Mouse (Mus musculus): ENCODE results near the gene Pbx4. TPM values are rescaled to one million over a fixed set of nuclear protein-coding genes. Genes with fewer than 3 reads are reported as not detected.
A peak's percentile ranks its signal among the peaks of the same experiment; 100 is the strongest.

Pbx4 gene
- total RNA-seq, 1 experiment: 5.2 TPM

DNA sequence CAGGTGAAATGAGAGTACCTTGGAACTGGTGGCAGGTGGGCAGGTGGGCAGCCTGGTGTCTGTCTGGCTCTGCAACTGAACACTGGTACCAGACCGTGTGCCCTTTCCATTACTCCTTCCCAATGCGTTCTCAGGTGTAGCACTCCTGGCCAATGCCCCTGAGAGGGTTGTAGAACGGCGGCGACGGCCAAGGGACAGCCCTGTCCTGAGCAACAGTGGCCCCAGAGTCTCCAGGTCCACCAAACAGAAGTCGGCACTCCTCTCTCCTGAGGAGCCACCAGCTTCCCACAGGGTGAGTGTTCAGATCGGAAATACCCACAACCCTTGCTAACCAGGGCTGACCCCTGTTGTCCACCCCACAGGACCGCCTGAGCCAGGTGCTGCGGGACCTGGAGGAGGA is 27.2 kb upstream of the Pbx4 start:
- in situ Hi-C loops (cut with MboI; ENCODE audit: low sequenced_read_pairs in 2 of 2, unreplicated experiment in 2 of 2): no loop called here
- no peak overlapping the region for H3K9ac ChIP-seq (ENCODE audit: insufficient read depth, low read depth, low read length, poor library complexity, severe bottlenecking)
- peaks cover 68% of the 10 kb centered on the region for H3K36me3 ChIP-seq (ENCODE audit: control insufficient read depth, insufficient read depth, low read length, poor library complexity, severe bottlenecking)
- TF ChIP-seq ZC3H11A (IDR thresholded peaks at IDR 0.05; ENCODE audit: borderline replicate concordance, low read depth, low read length) (no peak), CHD2 (IDR thresholded peaks at IDR 0.05; ENCODE audit: low read depth, low read length) (no peak), MAFK (IDR thresholded peaks at IDR 0.05; ENCODE audit: insufficient read depth, low read depth, low read length) (no peak), HCFC1 (IDR thresholded peaks at IDR 0.05; ENCODE audit: borderline replicate concordance, insufficient read depth, low read length) (no peak), ZNF384 (IDR thresholded peaks at IDR 0.05; ENCODE audit: low read depth, low read length) (no peak)
- no peaks in the 10 kb centered on the region for H3K9me3 ChIP-seq (ENCODE audit: control insufficient read depth, insufficient read depth, low read depth, low read length)
- no peak for DNase-seq (ENCODE audit: low read depth, low spot score)
- no peak overlapping the region for H3K4me3 ChIP-seq (ENCODE audit: insufficient read depth in 1 of 2, low read depth in 1 of 2, low read length in 2 of 2, poor library complexity in 1 of 2, severe bottlenecking in 1 of 2)
- H3K27ac ChIP-seq (ENCODE audit: insufficient read depth, low read depth, low read length, poor library complexity, severe bottlenecking): no peak overlapping the region
- peaks cover 0 to 3% of the 10 kb centered on the region in 2 experiments; a peak in 2 of 4 replicates for H3K4me1 ChIP-seq (ENCODE audit: control insufficient read depth in 2 of 2, insufficient read depth in 2 of 2, low read length in 2 of 2, poor library complexity in 1 of 2)

DNA sequence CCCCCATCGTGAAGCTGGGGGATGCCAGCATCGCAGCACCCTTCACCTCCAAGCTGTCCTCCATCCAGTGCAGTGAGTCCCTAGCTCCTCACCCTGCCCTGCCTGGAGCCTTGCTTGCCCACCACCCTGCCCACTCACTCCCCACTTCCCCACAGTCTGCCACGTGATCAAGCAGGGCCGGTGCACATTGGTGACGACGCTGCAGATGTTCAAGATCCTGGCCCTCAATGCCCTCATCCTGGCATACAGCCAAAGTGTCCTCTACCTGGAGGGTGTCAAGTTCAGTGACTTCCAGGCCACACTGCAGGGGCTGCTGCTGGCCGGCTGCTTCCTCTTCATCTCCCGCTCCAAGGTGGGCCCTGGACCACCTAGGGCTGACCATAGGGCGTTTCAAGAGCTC is 26.8 kb upstream of the Pbx4 start:
- Histone ChIP-seq H3K4me3 (ENCODE audit: insufficient read depth in 1 of 2, low read depth in 1 of 2, low read length in 2 of 2, poor library complexity in 1 of 2, severe bottlenecking in 1 of 2) (no peak overlapping the region), H3K4me1 (ENCODE audit: control insufficient read depth in 2 of 2, insufficient read depth in 2 of 2, low read length in 2 of 2, poor library complexity in 1 of 2) (peaks cover 0 to 3% of the 10 kb centered on the region in 2 experiments; a peak in 2 of 4 replicates), H3K36me3 (ENCODE audit: control insufficient read depth, insufficient read depth, low read length, poor library complexity, severe bottlenecking) (peaks cover 64% of the 10 kb centered on the region), H3K9ac (ENCODE audit: insufficient read depth, low read depth, low read length, poor library complexity, severe bottlenecking) (no peak overlapping the region), H3K27ac (ENCODE audit: insufficient read depth, low read depth, low read length, poor library complexity, severe bottlenecking) (no peak overlapping the region), H3K9me3 (ENCODE audit: control insufficient read depth, insufficient read depth, low read depth, low read length) (no peaks in the 10 kb centered on the region)
- DNase-seq (ENCODE audit: low read depth, low spot score): no peak
- in situ Hi-C loops (cut with MboI; ENCODE audit: low sequenced_read_pairs in 2 of 2, unreplicated experiment in 2 of 2): no loop called here
- no peak for TF ChIP-seq HCFC1 (IDR thresholded peaks at IDR 0.05; ENCODE audit: borderline replicate concordance, insufficient read depth, low read length)
- no peak for TF ChIP-seq CHD2 (IDR thresholded peaks at IDR 0.05; ENCODE audit: low read depth, low read length)
- TF ChIP-seq MAFK (IDR thresholded peaks at IDR 0.05; ENCODE audit: insufficient read depth, low read depth, low read length): no peak
- TF ChIP-seq ZNF384 (IDR thresholded peaks at IDR 0.05; ENCODE audit: low read depth, low read length): no peak
- TF ChIP-seq ZC3H11A (IDR thresholded peaks at IDR 0.05; ENCODE audit: borderline replicate concordance, low read depth, low read length): no peak

DNA sequence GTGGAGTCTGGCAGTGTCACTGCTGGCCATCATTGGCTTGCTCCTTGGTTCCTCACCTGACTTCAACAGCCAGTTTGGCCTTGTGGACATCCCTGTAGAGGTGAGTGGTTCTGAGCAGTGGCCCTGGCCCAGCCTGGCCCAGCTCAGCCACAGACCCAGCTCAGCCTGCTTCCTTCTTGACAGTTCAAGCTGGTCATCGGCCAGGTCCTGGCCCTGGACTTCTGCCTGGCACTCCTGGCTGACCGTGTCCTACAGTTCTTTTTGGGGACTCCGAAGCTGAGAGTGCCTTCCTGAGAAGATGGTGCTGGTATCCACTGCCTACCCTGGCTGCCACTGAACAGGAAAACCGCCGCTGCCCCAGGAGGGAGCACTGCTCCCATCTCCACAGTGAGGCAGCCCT is 25.1 kb upstream of the Pbx4 start:
- TF ChIP-seq ZC3H11A (IDR thresholded peaks at IDR 0.05; ENCODE audit: borderline replicate concordance, low read depth, low read length) (no peak), HCFC1 (IDR thresholded peaks at IDR 0.05; ENCODE audit: borderline replicate concordance, insufficient read depth, low read length) (no peak), CHD2 (IDR thresholded peaks at IDR 0.05; ENCODE audit: low read depth, low read length) (no peak), ZNF384 (IDR thresholded peaks at IDR 0.05; ENCODE audit: low read depth, low read length) (no peak), MAFK (IDR thresholded peaks at IDR 0.05; ENCODE audit: insufficient read depth, low read depth, low read length) (no peak)
- Histone ChIP-seq H3K4me1 (ENCODE audit: control insufficient read depth in 2 of 2, insufficient read depth in 2 of 2, low read length in 2 of 2, poor library complexity in 1 of 2) (peaks cover 0 to 3% of the 10 kb centered on the region in 2 experiments; a peak in 2 of 4 replicates), H3K9me3 (ENCODE audit: control insufficient read depth, insufficient read depth, low read depth, low read length) (no peaks in the 10 kb centered on the region), H3K36me3 (ENCODE audit: control insufficient read depth, insufficient read depth, low read length, poor library complexity, severe bottlenecking) (peaks cover 50% of the 10 kb centered on the region), H3K4me3 (ENCODE audit: insufficient read depth in 1 of 2, low read depth in 1 of 2, low read length in 2 of 2, poor library complexity in 1 of 2, severe bottlenecking in 1 of 2) (no peak overlapping the region), H3K27ac (ENCODE audit: insufficient read depth, low read depth, low read length, poor library complexity, severe bottlenecking) (no peak overlapping the region), H3K9ac (ENCODE audit: insufficient read depth, low read depth, low read length, poor library complexity, severe bottlenecking) (no peak overlapping the region)
- in situ Hi-C loops (cut with MboI; ENCODE audit: low sequenced_read_pairs in 2 of 2, unreplicated experiment in 2 of 2): no loop called here
- DNase-seq (ENCODE audit: low read depth, low spot score): no peak

DNA sequence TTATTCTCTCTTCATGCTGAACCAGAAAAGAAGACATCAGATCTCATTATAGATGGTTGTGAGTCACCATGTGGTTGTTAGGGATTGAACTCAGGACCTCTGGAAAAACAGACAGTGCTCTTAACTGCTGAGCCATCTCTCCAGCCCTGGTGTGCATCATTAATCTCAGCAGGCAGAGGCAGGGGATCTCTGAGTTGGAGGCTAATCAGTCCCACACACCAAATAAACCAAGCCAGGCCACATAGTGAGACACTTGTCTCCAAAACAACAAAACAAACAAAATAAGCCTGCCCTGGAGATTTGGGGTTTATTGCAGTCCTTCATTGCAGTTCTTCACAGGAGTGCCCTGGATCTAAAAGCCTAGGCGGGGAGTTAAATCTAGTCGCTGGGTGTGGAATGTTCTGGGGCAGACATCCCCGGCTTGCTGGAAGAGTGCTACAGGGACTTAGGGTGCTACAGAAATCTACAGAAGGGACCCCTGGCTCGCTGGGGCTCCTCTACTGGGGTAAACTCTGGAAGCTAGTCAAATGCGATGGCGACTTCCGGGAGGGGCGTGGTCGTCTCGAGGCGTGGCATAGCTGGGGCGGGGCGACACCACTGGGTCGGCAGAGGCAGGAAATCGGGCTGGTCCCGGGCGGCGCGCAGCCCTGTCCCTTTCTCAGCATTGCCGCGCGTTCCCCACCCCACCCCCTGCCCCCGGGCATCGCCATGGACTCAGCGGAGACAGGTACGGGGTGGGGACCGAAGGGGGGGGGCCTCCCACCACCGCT is 24.0 kb upstream of the Pbx4 start, which contains the start of gene Gmip:
Gene Gmip, plus strand, starts transcription at position 586 of the 770 bp plus-strand sequence.
- Histone ChIP-seq H3K9ac (ENCODE audit: insufficient read depth, low read depth, low read length, poor library complexity, severe bottlenecking) (peak within 1 kb of the TSS; percentile 71), H3K36me3 (ENCODE audit: control insufficient read depth, insufficient read depth, low read length, poor library complexity, severe bottlenecking) (peaks cover 40% of the 10 kb centered on the region), H3K4me3 (ENCODE audit: insufficient read depth in 1 of 2, low read depth in 1 of 2, low read length in 2 of 2, poor library complexity in 1 of 2, severe bottlenecking in 1 of 2) (peak within 1 kb of the TSS; percentile 67), H3K4me1 (ENCODE audit: control insufficient read depth in 2 of 2, insufficient read depth in 2 of 2, low read length in 2 of 2, poor library complexity in 1 of 2) (peaks cover 0 to 3% of the 10 kb centered on the region in 2 experiments; a peak in 2 of 4 replicates), H3K27ac (ENCODE audit: insufficient read depth, low read depth, low read length, poor library complexity, severe bottlenecking) (no peak within 1 kb of the TSS), H3K9me3 (ENCODE audit: control insufficient read depth, insufficient read depth, low read depth, low read length) (no peaks in the 10 kb centered on the region)
- DNase-seq (ENCODE audit: low read depth, low spot score): no peak
- in situ Hi-C loops (cut with MboI; ENCODE audit: low sequenced_read_pairs in 2 of 2, unreplicated experiment in 2 of 2): no loop called here
- TF ChIP-seq ZC3H11A (IDR thresholded peaks at IDR 0.05; ENCODE audit: borderline replicate concordance, low read depth, low read length) (no peak; the same call in 1 of the 2 replicates), MAFK (IDR thresholded peaks at IDR 0.05; ENCODE audit: insufficient read depth, low read depth, low read length) (no peak), HCFC1 (IDR thresholded peaks at IDR 0.05; ENCODE audit: borderline replicate concordance, insufficient read depth, low read length) (no peak), ZNF384 (IDR thresholded peaks at IDR 0.05; ENCODE audit: low read depth, low read length) (no peak), CHD2 (IDR thresholded peaks at IDR 0.05; ENCODE audit: low read depth, low read length) (no peak)
